Mouse (Mus musculus): ENCODE results near the gene Kmt2d. TPM values are rescaled to one million over a fixed set of nuclear protein-coding genes. Genes with fewer than 3 reads are reported as not detected.
A peak's percentile ranks its signal among the peaks of the same experiment; 100 is the strongest.

Gene Kmt2d
- total RNA-seq, 2 experiments from 2014 or later, result 100 to 101 TPM

- Histone ChIP-seq H3K4me3 (no peak overlapping the region), H3K27ac (no peak overlapping the region)
- DNase-seq (ENCODE audit: extremely low spot score in 1 of 2, low spot score in 2 of 2), result no peak
- intact Hi-C loops (cut with DNase I), result no loop called here
- TF ChIP-seq CTCF (IDR thresholded peaks at IDR 0.05), result no peak
Measured at GRCm38 (mm10) chr15:98802926-98803325, 68.1 kb downstream of the Kmt2d start.

- no peak overlapping the region for H3K4me3 ChIP-seq
- intact Hi-C loops (cut with DNase I), result loop anchor here (2.0 to 5.0 kb wide), 2 partner anchors 135 to 217 kb away; no protein-coding TSS in a partner anchor
- TF ChIP-seq CTCF (IDR thresholded peaks at IDR 0.05), result peak; percentile 84
- DNase-seq (ENCODE audit: extremely low spot score in 1 of 2, low spot score in 2 of 2), result peak; percentile 74 to 86
- H3K27ac ChIP-seq, result no peak overlapping the region
Measured at GRCm38 (mm10) chr15:98799396-98799795, 71.6 kb downstream of the Kmt2d start.

GRCm38 (mm10) chr15:98798903-98799302 lies 72.1 kb downstream of the Kmt2d start:
- Histone ChIP-seq H3K27ac (no peak overlapping the region), H3K4me3 (no peak overlapping the region)
- intact Hi-C loops (cut with DNase I), result loop anchor here (2.0 to 5.0 kb wide), 2 partner anchors 134 to 217 kb away; no protein-coding TSS in a partner anchor
- no peak for TF ChIP-seq CTCF (IDR thresholded peaks at IDR 0.05)
- DNase-seq (ENCODE audit: extremely low spot score in 1 of 2, low spot score in 2 of 2), result no peak

- DNase-seq (ENCODE audit: extremely low spot score in 1 of 2, low spot score in 2 of 2), result no peak
- intact Hi-C loops (cut with DNase I), result loop anchor here (2.0 to 5.0 kb wide), 2 partner anchors 133 to 216 kb away; no protein-coding TSS in a partner anchor
Measured at GRCm38 (mm10) chr15:98797835-98798492, 73.0 kb downstream of the Kmt2d start.

GRCm38 (mm10) chr15:98796803-98797595 lies 74.0 kb downstream of the Kmt2d start:
- intact Hi-C loops (cut with DNase I), result loop anchor here (5.0 kb wide), 1 partner anchor 215 kb away; no protein-coding TSS in a partner anchor
- no peak overlapping the region for H3K27ac ChIP-seq
- DNase-seq (ENCODE audit: extremely low spot score in 1 of 2, low spot score in 2 of 2), result no peak
- TF ChIP-seq CTCF (IDR thresholded peaks at IDR 0.05), result no peak
- H3K4me3 ChIP-seq, result no peak overlapping the region

More at GRCm38 (mm10) chr15:98797835-98798492, 73.0 kb downstream of the Kmt2d start:
- TF ChIP-seq CTCF (IDR thresholded peaks at IDR 0.05), result no peak
- Histone ChIP-seq H3K4me3 (no peak overlapping the region), H3K27ac (no peak overlapping the region)

GRCm38 (mm10) chr15:98793141-98793698 lies 77.8 kb downstream of the Kmt2d start:
- no peak for DNase-seq (ENCODE audit: extremely low spot score in 1 of 2, low spot score in 2 of 2)
- H3K27ac ChIP-seq, result no peak overlapping the region
- no peak for TF ChIP-seq CTCF (IDR thresholded peaks at IDR 0.05)
- intact Hi-C loops (cut with DNase I), result no loop called here
- peak overlapping the region; percentile 36 for H3K4me3 ChIP-seq

- H3K27ac ChIP-seq, result no peak overlapping the region
- peak overlapping the region; percentile 36 for H3K4me3 ChIP-seq
- intact Hi-C loops (cut with DNase I), result no loop called here
- peak; percentile 68 for DNase-seq (ENCODE audit: extremely low spot score in 1 of 2, low spot score in 2 of 2)
- no peak for TF ChIP-seq CTCF (IDR thresholded peaks at IDR 0.05)
Measured at GRCm38 (mm10) chr15:98792233-98793020, 78.6 kb downstream of the Kmt2d start.

- intact Hi-C loops (cut with DNase I), result no loop called here
- TF ChIP-seq CTCF (IDR thresholded peaks at IDR 0.05), result no peak
Measured at GRCm38 (mm10) chr15:98791771-98792170, 79.2 kb downstream of the Kmt2d start.

GRCm38 (mm10) chr15:98791221-98791620 lies 79.8 kb downstream of the Kmt2d start:
- no peak for DNase-seq (ENCODE audit: extremely low spot score in 1 of 2, low spot score in 2 of 2)
- intact Hi-C loops (cut with DNase I), result no loop called here
- Histone ChIP-seq H3K27ac (no peak overlapping the region), H3K4me3 (no peak overlapping the region)
- no peak for TF ChIP-seq CTCF (IDR thresholded peaks at IDR 0.05)

More at GRCm38 (mm10) chr15:98791771-98792170, 79.2 kb downstream of the Kmt2d start:
- Histone ChIP-seq H3K4me3 (no peak overlapping the region), H3K27ac (no peak overlapping the region)
- no peak for DNase-seq (ENCODE audit: extremely low spot score in 1 of 2, low spot score in 2 of 2)

- no peak for DNase-seq (ENCODE audit: extremely low spot score in 1 of 2, low spot score in 2 of 2)
- intact Hi-C loops (cut with DNase I), result no loop called here
- Histone ChIP-seq H3K27ac (no peak overlapping the region), H3K4me3 (no peak overlapping the region)
- no peak for TF ChIP-seq CTCF (IDR thresholded peaks at IDR 0.05)
Measured at GRCm38 (mm10) chr15:98790761-98791160, 80.2 kb downstream of the Kmt2d start.
